Mouse (Mus musculus) G1E (cell line): ENCODE measurements around the gene Fam221b.

Experiments
- CTCF ChIP-seq: IDR thresholded peaks from 2 replicates; pipeline ENCODE4 v1.5.1; 2012; ENCODE audit warnings: low read depth, low read length, inconsistent platforms, mixed read lengths
- GATA2 ChIP-seq: IDR thresholded peaks from 2 replicates; pipeline ENCODE4 v1.6.1; 2012; ENCODE audit warnings: low read depth, low read length, inconsistent platforms, borderline replicate concordance

GRCm38 (mm10) chr4:43673703-43674102 is 4.8 kb upstream of the Fam221b start:
- TF ChIP-seq GATA2 (no peak), CTCF (no peak)
